In the genomic region with DNA sequence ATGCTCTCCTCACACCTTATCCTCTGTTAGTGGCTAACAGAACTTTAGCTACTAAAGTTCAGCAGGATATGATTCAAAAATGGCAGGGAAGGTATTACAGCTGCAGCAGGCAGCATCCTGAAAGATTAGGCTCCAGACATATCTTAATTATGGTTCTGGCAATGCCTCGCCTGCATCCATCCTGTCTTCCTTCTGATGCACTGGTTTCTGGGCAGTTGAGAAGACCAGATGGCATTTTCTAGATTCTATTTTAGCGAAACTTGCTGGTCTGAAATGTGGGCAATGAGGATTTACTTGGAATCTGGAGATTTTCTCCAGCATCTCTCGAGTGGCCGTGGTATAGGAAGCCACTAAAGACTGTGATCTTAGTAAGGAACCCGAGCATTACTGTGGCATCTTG, we compare ENCODE assay signal across 30 mouse cellular contexts.
DNase-seq lines count a peak whose midpoint lies in the region; ATAC-seq and TF ChIP-seq lines count a peak whose summit lies in the region.
"Had no signal": no experiment of that assay in that cellular context is flagged by ENCODE, and none has a peak within 500 bp of the region (broad histone marks: within the 10 kb centered on the region; RNA-seq: fewer than 3 reads in every experiment).

No protein-coding gene starts in this region.

- H3K36me3 ChIP-seq in lung, postnatal 0 days (ENCODE audit: insufficient read depth, low read length), result no peaks in the 10 kb centered on the region
- H3K36me3 ChIP-seq: heart, embryonic 10.5 days; heart, embryonic 15.5 days; hindbrain, embryonic 12.5 days; intestine, embryonic 15.5 days; limb, embryonic 12.5 days; liver, embryonic 15.5 days; midbrain, embryonic 10.5 days; neural tube, embryonic 12.5 days had no signal

- WGBS in lung, postnatal 0 days, result 80% methylated on average over 5 of the region's 5 CpGs

- peak overlapping the region; percentile 47 for H3K27ac ChIP-seq in left cerebral cortex, adult 2 months
- H3K27ac ChIP-seq in lung, postnatal 0 days (ENCODE audit: low read length), result no peak overlapping the region
- H3K27ac ChIP-seq: heart, embryonic 10.5 days; heart, embryonic 15.5 days; hindbrain, embryonic 12.5 days; hindbrain, postnatal 0 days; intestine, embryonic 15.5 days; layer of hippocampus, adult 2 months; limb, embryonic 12.5 days; liver, embryonic 15.5 days; midbrain, embryonic 10.5 days; neural tube, embryonic 12.5 days had no signal

- no peak overlapping the region for H3K9ac ChIP-seq in lung, postnatal 0 days (replicated peaks; ENCODE audit: low read depth)
- H3K9ac ChIP-seq: heart, embryonic 15.5 days; hindbrain, embryonic 12.5 days; intestine, embryonic 15.5 days; limb, embryonic 12.5 days; liver, embryonic 15.5 days; lung, embryonic 14.5 days; neural tube, embryonic 12.5 days had no signal

- DNase-seq in cerebellum, postnatal 25 days, result peak; percentile 3 to 4
- no peak for DNase-seq in left cerebral cortex, adult 2 months (ENCODE audit: extremely low spot score in 1 of 2, low spot score in 2 of 2)
- DNase-seq in left cerebral cortex, adult 11 months (ENCODE audit: low spot score), result no peak
- DNase-seq in brain, adult 2 months (ENCODE audit: low read depth, low spot score), result peak; percentile 59
- peak; percentile 21 for DNase-seq in right cerebral cortex, postnatal 25 days
- no peak for DNase-seq in lung, postnatal 0 days (ENCODE audit: low spot score)
- DNase-seq: adrenal gland, postnatal 25 days; cerebellum, adult 8-10 months; gastrocnemius, postnatal 25 days; heart, adult 11 months; kidney, adult 2 months; kidney, postnatal 36 days; layer of hippocampus, postnatal 36 days; lung, embryonic 14.5 days; spleen, adult 18-20 months; thymus, adult 2 months; thymus, postnatal 36 days had no signal

- no peaks in the 10 kb centered on the region for H3K4me1 ChIP-seq in lung, postnatal 0 days (ENCODE audit: insufficient read depth, low read depth, low read length)
- H3K4me1 ChIP-seq: heart, embryonic 10.5 days; intestine, embryonic 15.5 days; limb, embryonic 12.5 days; liver, embryonic 15.5 days had no signal

- no peak overlapping the region for H3K4me2 ChIP-seq in lung, postnatal 0 days (replicated peaks; ENCODE audit: low read depth, low read length)
- H3K4me2 ChIP-seq: heart, embryonic 15.5 days; intestine, embryonic 15.5 days; limb, embryonic 12.5 days; liver, embryonic 15.5 days; lung, embryonic 14.5 days had no signal

- no peak for TF ChIP-seq EP300 in lung, postnatal 0 days (IDR thresholded peaks at IDR 0.05)

- no peak for ATAC-seq in cerebellum, adult (ENCODE audit: insufficient number of reproducible peaks, low FRiP score, low TSS enrichment)
- no peak for ATAC-seq in lung, postnatal 0 days
- ATAC-seq: intestine, embryonic 15.5 days had no signal

- H3K9me3 ChIP-seq in lung, postnatal 0 days (ENCODE audit: low read length), result no peaks in the 10 kb centered on the region
- H3K9me3 ChIP-seq: heart, embryonic 10.5 days; heart, embryonic 15.5 days; hindbrain, embryonic 12.5 days; intestine, embryonic 15.5 days; limb, embryonic 12.5 days; liver, embryonic 15.5 days; midbrain, embryonic 10.5 days; neural tube, embryonic 12.5 days had no signal

- intact Hi-C loops in left cerebral cortex, adult 2 months (cut with DNase I), result no loop called here

- no peaks in the 10 kb centered on the region for H3K27me3 ChIP-seq in lung, postnatal 0 days (replicated peaks; ENCODE audit: insufficient read depth, low read length)
- H3K27me3 ChIP-seq: heart, embryonic 15.5 days; hindbrain, embryonic 12.5 days; intestine, embryonic 15.5 days; liver, embryonic 15.5 days; neural tube, embryonic 12.5 days had no signal

- TF ChIP-seq CTCF in left cerebral cortex, adult 2 months (IDR thresholded peaks at IDR 0.05), result no peak
- no peak for TF ChIP-seq CTCF in lung, postnatal 0 days (IDR thresholded peaks at IDR 0.05)

- H3K4me3 ChIP-seq in left cerebral cortex, adult 2 months, result no peak overlapping the region
- no peak overlapping the region for H3K4me3 ChIP-seq in lung, postnatal 0 days (ENCODE audit: low read depth, low read length)
- H3K4me3 ChIP-seq: erythroblast, embryonic 14.5 days; heart, embryonic 10.5 days; heart, embryonic 15.5 days; hindbrain, embryonic 12.5 days; intestine, embryonic 15.5 days; layer of hippocampus, adult 2 months; limb, embryonic 12.5 days; liver, embryonic 15.5 days; midbrain, embryonic 10.5 days; myocyte; neural tube, embryonic 12.5 days had no signal

Comparison
In these comparisons a context has a peak if more than half of its experiments do, and no peak if none do; other contexts are left out.
1. DNase-seq: peak in cerebellum, postnatal 25 days (2 of 2), brain, adult 2 months (single experiment) and right cerebral cortex, postnatal 25 days (single experiment); none in left cerebral cortex, adult 2 months (0 of 2), left cerebral cortex, adult 11 months (single experiment) and lung, postnatal 0 days (single experiment).